8 mouse cellular contexts compared by ENCODE assay signal in genomic region chr10:34127392-34128378, GRCm38 (mm10). TPM values are rescaled to one million over a fixed set of nuclear protein-coding genes. Genes with fewer than 3 reads are reported as not detected.
A peak's percentile ranks its signal among the peaks of the same experiment; 100 is the strongest.
DNase-seq lines count a peak whose midpoint lies in the region; ATAC-seq and TF ChIP-seq lines count a peak whose summit lies in the region.

Gene Calhm6 (minus strand): TSS chr10:34127984.

- TF ChIP-seq EP300 in liver, embryonic 14.5 days (IDR thresholded peaks at IDR 0.05; ENCODE audit: low read depth) = no peak

- 21% methylated on average over 39 of the region's 44 CpGs for WGBS in embryonic facial prominence, embryonic 14.5 days
- whole genome bisulfite sequencing in heart, embryonic 16.5 days = 14% methylated on average over 44 of the region's 44 CpGs
- 10% methylated on average over 44 of the region's 44 CpGs for WGBS in liver, embryonic 14.5 days (ENCODE audit: insufficient replicate concordance)
- 18% methylated on average over 44 of the region's 44 CpGs for WGBS in stomach, embryonic 15.5 days

- no peak within 1 kb of the TSS for H3K27ac ChIP-seq in embryonic facial prominence, embryonic 14.5 days (replicated peaks; ENCODE audit: low read depth, low read length)
- no peak within 1 kb of the TSS for H3K27ac ChIP-seq in heart, embryonic 16.5 days (ENCODE audit: low read length)
- no peak within 1 kb of the TSS for H3K27ac ChIP-seq in liver, embryonic 14.5 days
- no peak within 1 kb of the TSS for H3K27ac ChIP-seq in stomach, embryonic 15.5 days

- DNase-seq in cerebellum, postnatal 25 days = peak; percentile 17 to 19
- DNase-seq in cerebellum, adult 18-20 months = no peak
- peak; percentile 70 for DNase-seq in embryonic facial prominence, embryonic 14.5 days (ENCODE audit: low spot score)
- DNase-seq in kidney, postnatal 14 days = peak; percentile 39
- DNase-seq in liver, embryonic 14.5 days (ENCODE audit: low read depth in 3 of 3, low spot score in 3 of 3) = no peak
- peak; percentile 17 to 40 for DNase-seq in natural killer cell, adult 2 months (ENCODE audit: low spot score in 2 of 2)

- no peaks in the 10 kb centered on the region for H3K4me1 ChIP-seq in embryonic facial prominence, embryonic 14.5 days (ENCODE audit: control insufficient read depth, insufficient read depth, low read length)
- H3K4me1 ChIP-seq in heart, embryonic 16.5 days (ENCODE audit: control insufficient read depth, insufficient read depth, low read length) = peaks cover 2% of the 10 kb centered on the region; the same call in 1 of the 2 replicates
- H3K4me1 ChIP-seq in liver, embryonic 14.5 days (replicated peaks; ENCODE audit: control insufficient read depth in 2 of 2, insufficient read depth in 2 of 2, low read length in 1 of 2) = no peaks in the 10 kb centered on the region; a peak in 1 of 4 replicates
- H3K4me1 ChIP-seq in stomach, embryonic 15.5 days = peaks cover 4% of the 10 kb centered on the region; the same call in 1 of the 2 replicates

- no peak for TF ChIP-seq CTCF in liver, embryonic 14.5 days (IDR thresholded peaks at IDR 0.05; ENCODE audit: low read depth)

- no peaks in the 10 kb centered on the region for H3K27me3 ChIP-seq in embryonic facial prominence, embryonic 14.5 days (replicated peaks; ENCODE audit: control insufficient read depth, insufficient read depth, low read length)
- no peaks in the 10 kb centered on the region for H3K27me3 ChIP-seq in heart, embryonic 16.5 days (ENCODE audit: control insufficient read depth, insufficient read depth, low read length)
- H3K27me3 ChIP-seq in liver, embryonic 14.5 days (ENCODE audit: control insufficient read depth, insufficient read depth, low read length) = no peaks in the 10 kb centered on the region
- H3K27me3 ChIP-seq in stomach, embryonic 15.5 days (replicated peaks) = no peaks in the 10 kb centered on the region

- peak within 1 kb of the TSS; percentile 64 for H3K4me2 ChIP-seq in embryonic facial prominence, embryonic 14.5 days (ENCODE audit: low read depth, low read length)
- H3K4me2 ChIP-seq in heart, embryonic 16.5 days (ENCODE audit: low read depth, low read length) = peak within 1 kb of the TSS; percentile 80
- H3K4me2 ChIP-seq in liver, embryonic 14.5 days (ENCODE audit: low read depth) = peak within 1 kb of the TSS; percentile 65
- peak within 1 kb of the TSS; percentile 83 for H3K4me2 ChIP-seq in stomach, embryonic 15.5 days

- ATAC-seq in embryonic facial prominence, embryonic 14.5 days (ENCODE audit: low read depth) = peak; percentile 86
- ATAC-seq in heart, embryonic 16.5 days (replicated peaks; ENCODE audit: extremely low read depth, insufficient read depth, low FRiP score) = peak; percentile 63
- ATAC-seq in liver, embryonic 14.5 days (ENCODE audit: insufficient read depth) = no peak
- ATAC-seq in stomach, embryonic 15.5 days (ENCODE audit: insufficient read depth, low FRiP score, low read depth) = peak; percentile 81

- H3K9ac ChIP-seq in embryonic facial prominence, embryonic 14.5 days (ENCODE audit: low read depth, low read length) = peak within 1 kb of the TSS; percentile 61
- H3K9ac ChIP-seq in heart, embryonic 16.5 days (ENCODE audit: low read length) = peak within 1 kb of the TSS; percentile 69
- no peak within 1 kb of the TSS for H3K9ac ChIP-seq in liver, embryonic 14.5 days (replicated peaks)
- no peak within 1 kb of the TSS; the same call in 1 of the 2 replicates for H3K9ac ChIP-seq in stomach, embryonic 15.5 days

- peak within 1 kb of the TSS; percentile 51 for H3K4me3 ChIP-seq in embryonic facial prominence, embryonic 14.5 days (ENCODE audit: low read depth, low read length)
- peak within 1 kb of the TSS; percentile 62 for H3K4me3 ChIP-seq in heart, embryonic 16.5 days (ENCODE audit: low read length)
- H3K4me3 ChIP-seq in liver, embryonic 14.5 days (ENCODE audit: insufficient read depth in 1 of 2, low read depth in 2 of 2, low read length in 2 of 2) = peak within 1 kb of the TSS; percentile 43 to 45
- peak within 1 kb of the TSS; percentile 51 for H3K4me3 ChIP-seq in stomach, embryonic 15.5 days (replicated peaks)

- no peaks in the 10 kb centered on the region for H3K36me3 ChIP-seq in embryonic facial prominence, embryonic 14.5 days (ENCODE audit: control insufficient read depth, insufficient read depth, low read length)
- H3K36me3 ChIP-seq in heart, embryonic 16.5 days (ENCODE audit: control insufficient read depth, insufficient read depth) = no peaks in the 10 kb centered on the region
- no peaks in the 10 kb centered on the region for H3K36me3 ChIP-seq in liver, embryonic 14.5 days (replicated peaks; ENCODE audit: control insufficient read depth, insufficient read depth, low read depth)
- no peaks in the 10 kb centered on the region for H3K36me3 ChIP-seq in stomach, embryonic 15.5 days

- peaks cover 9% of the 10 kb centered on the region for H3K9me3 ChIP-seq in embryonic facial prominence, embryonic 14.5 days (ENCODE audit: control insufficient read depth, low read length)
- no peaks in the 10 kb centered on the region for H3K9me3 ChIP-seq in heart, embryonic 16.5 days (replicated peaks; ENCODE audit: control insufficient read depth, low read length)
- H3K9me3 ChIP-seq in liver, embryonic 14.5 days (ENCODE audit: control insufficient read depth, low read length) = no peaks in the 10 kb centered on the region
- no peaks in the 10 kb centered on the region for H3K9me3 ChIP-seq in stomach, embryonic 15.5 days

RNA-seq across cellular contexts. Expression of gene Calhm6, which starts in this region (rescaled TPM):
- polyA plus RNA-seq in embryonic facial prominence, embryonic 14.5 days (2014; fragmentation: Nextera tagmentation; extraction: Ambion mirVana) = 0.88 and 1.1 TPM in 2 replicates
- 0.59 and 1.8 TPM in 2 replicates for polyA plus RNA-seq in heart, embryonic 16.5 days (2015; fragmentation: Nextera tagmentation; extraction: Ambion mirVana)
- polyA plus RNA-seq in liver, embryonic 14.5 days (2012; rRNA removed) = 0.81 and 1.1 TPM in 2 replicates
- 1.2 and 1.3 TPM in 2 replicates for polyA plus RNA-seq in liver, embryonic 14.5 days (2014; fragmentation: Nextera tagmentation; extraction: Ambion mirVana)
- 1.4 and 2.3 TPM in 2 replicates for polyA plus RNA-seq in stomach, embryonic 15.5 days (2015; fragmentation: Nextera tagmentation; extraction: Ambion mirVana)

Comparison
In these comparisons a context has a peak if more than half of its experiments do, and no peak if none do; other contexts are left out.
1. DNase-seq: peak in cerebellum, postnatal 25 days (2 of 2), embryonic facial prominence, embryonic 14.5 days (single experiment), kidney, postnatal 14 days (single experiment) and natural killer cell, adult 2 months (2 of 2); none in cerebellum, adult 18-20 months (0 of 2) and liver, embryonic 14.5 days (0 of 3).
2. H3K9ac ChIP-seq: peak in embryonic facial prominence, embryonic 14.5 days (single experiment) and heart, embryonic 16.5 days (single experiment); none in liver, embryonic 14.5 days (single experiment) and stomach, embryonic 15.5 days (single experiment).
3. Peak in every context shown above with its lines, with median percentiles within 50 percentile points of each other: H3K4me2 ChIP-seq and H3K4me3 ChIP-seq.